In genomic region chr5:15874065-15874464, GRCm38 (mm10) we compare ENCODE assay signal across 29 mouse cellular contexts.
"Had no signal": no experiment of that assay in that cellular context is flagged by ENCODE, and none has a peak within 500 bp of the region (broad histone marks: within the 10 kb centered on the region; RNA-seq: fewer than 3 reads in every experiment).

No protein-coding gene starts in this region.

- H3K9me3 ChIP-seq: embryonic facial prominence, embryonic 10.5 days; embryonic facial prominence, embryonic 12.5 days; embryonic facial prominence, embryonic 13.5 days; embryonic facial prominence, embryonic 15.5 days; forebrain, embryonic 10.5 days; forebrain, embryonic 12.5 days; forebrain, embryonic 13.5 days; forebrain, embryonic 15.5 days had no signal

- H3K4me2 ChIP-seq: embryonic facial prominence, embryonic 12.5 days; embryonic facial prominence, embryonic 13.5 days; embryonic facial prominence, embryonic 15.5 days; forebrain, embryonic 12.5 days; forebrain, embryonic 13.5 days; forebrain, embryonic 15.5 days had no signal

- H3K36me3 ChIP-seq: embryonic facial prominence, embryonic 10.5 days; embryonic facial prominence, embryonic 12.5 days; embryonic facial prominence, embryonic 13.5 days; embryonic facial prominence, embryonic 15.5 days; forebrain, embryonic 10.5 days; forebrain, embryonic 12.5 days; forebrain, embryonic 15.5 days had no signal

- H3K4me3 ChIP-seq: embryonic facial prominence, embryonic 10.5 days; embryonic facial prominence, embryonic 12.5 days; embryonic facial prominence, embryonic 13.5 days; embryonic facial prominence, embryonic 15.5 days; erythroblast, embryonic 14.5 days; forebrain, embryonic 10.5 days; forebrain, embryonic 12.5 days; forebrain, embryonic 13.5 days; forebrain, embryonic 15.5 days; gastrocnemius, adult 2 months; heart, adult 2 months had no signal

- ATAC-seq: forebrain, embryonic 13.5 days; forebrain, embryonic 14.5 days; forebrain, embryonic 15.5 days; forebrain, embryonic 16.5 days; forebrain, postnatal 0 days had no signal

- H3K4me1 ChIP-seq: embryonic facial prominence, embryonic 12.5 days; embryonic facial prominence, embryonic 13.5 days; embryonic facial prominence, embryonic 15.5 days had no signal

- DNase-seq: cerebellum, adult 2 months; cerebellum, adult 8-10 months; cerebellum, adult 9-10 months; cerebellum, adult 9-11 months; cerebellum, postnatal 10 days; cerebellum, postnatal 14 days; cerebellum, postnatal 25 days; cerebellum, postnatal 36 days; embryo, embryonic 11 days; forebrain, postnatal 0 days; gastrocnemius, adult 2 months; gastrocnemius, postnatal 10 days; gastrocnemius, postnatal 14 days; gastrocnemius, postnatal 25 days; gastrocnemius, postnatal 36 days; heart, adult 11 months; heart, adult 18-20 months; heart, adult 2 months had no signal

- H3K27ac ChIP-seq: embryonic facial prominence, embryonic 10.5 days; embryonic facial prominence, embryonic 12.5 days; embryonic facial prominence, embryonic 13.5 days; embryonic facial prominence, embryonic 15.5 days; forebrain, embryonic 10.5 days; forebrain, embryonic 12.5 days; forebrain, embryonic 13.5 days; forebrain, embryonic 15.5 days; gastrocnemius, adult 2 months; heart, adult 2 months had no signal

- H3K27me3 ChIP-seq: embryonic facial prominence, embryonic 12.5 days; embryonic facial prominence, embryonic 13.5 days; embryonic facial prominence, embryonic 15.5 days; forebrain, embryonic 15.5 days had no signal

- H3K9ac ChIP-seq: embryonic facial prominence, embryonic 12.5 days; embryonic facial prominence, embryonic 13.5 days; embryonic facial prominence, embryonic 15.5 days; forebrain, embryonic 12.5 days; forebrain, embryonic 13.5 days; forebrain, embryonic 15.5 days; forebrain, postnatal 0 days had no signal
